Mouse (Mus musculus): ENCODE results near the gene Trp53i13. TPM values are rescaled to one million over a fixed set of nuclear protein-coding genes. Genes with fewer than 3 reads are reported as not detected.

Trp53i13 gene
- total RNA-seq, 1 experiment = 18.4 TPM

DNA sequence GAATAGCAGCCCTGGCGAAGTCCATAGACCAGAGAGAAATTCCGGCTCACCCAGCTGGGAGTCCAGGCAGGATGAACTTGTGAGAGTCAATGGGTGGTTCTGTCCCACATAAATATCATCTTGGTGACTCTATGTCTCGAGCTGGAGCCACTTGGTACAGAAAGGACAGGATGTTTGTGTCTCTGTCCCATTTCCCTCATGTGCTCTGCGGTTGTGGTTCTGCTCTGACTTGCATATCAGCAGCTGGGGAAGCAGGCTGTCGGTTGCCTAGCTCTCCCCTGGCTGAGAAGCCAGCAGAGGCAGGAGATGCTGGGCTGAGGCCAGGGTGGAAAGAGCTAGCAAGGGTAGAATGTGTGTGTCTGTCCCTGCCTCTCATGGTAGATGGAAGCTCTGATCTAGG lies 3.3 kb upstream of the Trp53i13 start, which contains the start of gene Gm10392:
Gene Gm10392 (minus strand): TSS at position 156 of the 400 bp plus-strand sequence.
- no peak for TF ChIP-seq ZNF384 (IDR thresholded peaks at IDR 0.05; ENCODE audit: low read depth, low read length)
- TF ChIP-seq MAFK (IDR thresholded peaks at IDR 0.05; ENCODE audit: insufficient read depth, low read depth, low read length) = no peak
- TF ChIP-seq CHD2 (IDR thresholded peaks at IDR 0.05; ENCODE audit: low read depth, low read length) = no peak
- TF ChIP-seq ZC3H11A (IDR thresholded peaks at IDR 0.05; ENCODE audit: borderline replicate concordance, low read depth, low read length) = no peak
- TF ChIP-seq HCFC1 (IDR thresholded peaks at IDR 0.05; ENCODE audit: borderline replicate concordance, insufficient read depth, low read length) = no peak
- in situ Hi-C loops (cut with MboI; ENCODE audit: low sequenced_read_pairs in 2 of 2, unreplicated experiment in 2 of 2) = no loop called here
- Histone ChIP-seq H3K27ac (ENCODE audit: insufficient read depth, low read depth, low read length, poor library complexity, severe bottlenecking) (no peak within 1 kb of the TSS), H3K4me3 (ENCODE audit: insufficient read depth in 1 of 2, low read depth in 1 of 2, low read length in 2 of 2, poor library complexity in 1 of 2, severe bottlenecking in 1 of 2) (no peak within 1 kb of the TSS), H3K9me3 (ENCODE audit: control insufficient read depth, insufficient read depth, low read depth, low read length) (no peaks in the 10 kb centered on the region), H3K4me1 (ENCODE audit: control insufficient read depth in 2 of 2, insufficient read depth in 2 of 2, low read length in 2 of 2, poor library complexity in 1 of 2) (peaks cover 0 to 6% of the 10 kb centered on the region in 2 experiments; a peak in 2 of 4 replicates), H3K36me3 (ENCODE audit: control insufficient read depth, insufficient read depth, low read length, poor library complexity, severe bottlenecking) (no peaks in the 10 kb centered on the region), H3K9ac (ENCODE audit: insufficient read depth, low read depth, low read length, poor library complexity, severe bottlenecking) (no peak within 1 kb of the TSS)
- DNase-seq (ENCODE audit: low read depth, low spot score) = no peak

DNA sequence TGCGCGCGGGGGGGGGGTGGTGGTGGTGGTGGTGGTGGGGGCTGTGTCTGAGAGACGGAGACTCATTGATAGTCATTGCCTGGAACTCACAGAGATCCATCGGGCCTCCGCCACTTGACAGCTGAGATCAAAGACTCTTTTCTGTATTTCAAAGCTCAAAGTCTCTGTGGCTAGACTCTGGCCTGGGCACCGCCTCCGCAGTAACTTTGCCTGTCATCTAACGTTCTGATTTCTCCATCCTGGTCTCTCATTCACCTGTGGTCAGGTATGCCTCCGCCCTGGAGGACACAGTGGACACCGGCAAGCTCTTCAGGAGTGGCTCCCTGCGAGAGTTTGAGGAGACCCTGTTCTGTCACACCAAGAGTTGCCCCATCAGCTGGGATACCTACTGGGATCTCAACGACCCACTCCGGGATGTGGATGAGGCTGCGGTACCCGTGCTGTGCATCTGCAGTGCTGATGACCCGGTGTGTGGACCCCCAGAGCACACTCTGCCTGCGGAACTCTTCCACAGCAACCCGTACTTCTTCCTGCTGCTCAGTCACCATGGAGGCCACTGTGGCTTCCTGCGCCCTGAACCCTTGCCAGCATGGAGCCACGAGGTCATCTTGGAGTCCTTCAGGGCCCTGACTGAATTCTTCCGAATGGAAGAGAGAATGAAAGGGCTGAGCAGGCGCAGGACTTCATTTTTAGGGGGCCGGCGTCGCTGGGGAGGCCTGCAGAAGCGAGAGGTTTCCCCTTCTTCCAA lies 2.4 kb upstream of the Trp53i13 start:
- no peak for DNase-seq (ENCODE audit: low read depth, low spot score)

DNA sequence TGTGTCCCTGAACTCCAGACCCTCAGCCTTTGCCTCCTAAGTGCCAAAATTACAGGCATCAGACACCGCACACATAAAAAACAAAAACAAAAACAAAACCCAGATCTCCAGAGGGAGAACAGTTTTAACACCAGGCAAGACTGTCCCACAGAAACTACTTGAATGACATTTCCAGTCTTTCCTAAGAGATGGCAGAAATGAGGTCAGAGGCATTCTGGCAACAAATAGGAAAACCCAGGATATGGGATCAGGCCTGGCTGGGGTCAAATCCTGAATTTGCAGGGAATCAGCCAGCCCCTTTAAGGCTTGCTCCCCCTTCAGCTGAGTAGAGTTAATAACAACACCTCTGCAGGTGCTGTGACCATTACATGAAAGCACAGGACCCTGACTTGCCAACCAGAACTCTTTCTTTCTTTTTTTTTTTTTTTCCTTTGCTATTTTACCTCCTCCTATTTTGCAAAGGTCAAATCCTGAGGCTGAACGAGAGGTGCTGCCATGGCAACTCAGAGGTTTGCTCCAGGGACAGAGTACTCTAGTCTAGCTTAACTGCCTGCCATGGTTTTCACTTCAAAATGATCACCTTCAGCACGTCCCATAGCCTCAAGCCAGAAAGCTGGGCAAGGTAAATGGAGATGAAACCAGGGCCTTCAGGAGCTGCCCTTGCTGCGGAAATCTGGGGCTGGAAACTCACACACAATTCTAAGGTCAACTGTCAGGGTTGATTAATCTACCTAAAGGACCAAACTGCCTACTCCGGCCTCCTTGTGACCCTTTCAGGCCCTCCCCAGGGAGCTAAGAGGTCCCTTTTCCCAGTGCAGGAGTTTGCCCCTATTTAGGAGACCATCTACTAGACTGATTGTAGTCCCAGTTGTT lies 1.0 kb upstream of the Trp53i13 start:
- no peaks in the 10 kb centered on the region for H3K36me3 ChIP-seq (ENCODE audit: control insufficient read depth, insufficient read depth, low read length, poor library complexity, severe bottlenecking)
- H3K4me1 ChIP-seq (ENCODE audit: control insufficient read depth in 2 of 2, insufficient read depth in 2 of 2, low read length in 2 of 2, poor library complexity in 1 of 2) = peaks cover 2 to 10% of the 10 kb centered on the region in 2 experiments
- no peak for TF ChIP-seq CHD2 (IDR thresholded peaks at IDR 0.05; ENCODE audit: low read depth, low read length)
- no peak for TF ChIP-seq HCFC1 (IDR thresholded peaks at IDR 0.05; ENCODE audit: borderline replicate concordance, insufficient read depth, low read length)
- no peak for TF ChIP-seq MAFK (IDR thresholded peaks at IDR 0.05; ENCODE audit: insufficient read depth, low read depth, low read length)
- no peak for TF ChIP-seq ZC3H11A (IDR thresholded peaks at IDR 0.05; ENCODE audit: borderline replicate concordance, low read depth, low read length)
- no peak for TF ChIP-seq ZNF384 (IDR thresholded peaks at IDR 0.05; ENCODE audit: low read depth, low read length)
- no peak for DNase-seq (ENCODE audit: low read depth, low spot score)
- no peak overlapping the region for H3K4me3 ChIP-seq (ENCODE audit: insufficient read depth in 1 of 2, low read depth in 1 of 2, low read length in 2 of 2, poor library complexity in 1 of 2, severe bottlenecking in 1 of 2)
- in situ Hi-C loops (cut with MboI; ENCODE audit: low sequenced_read_pairs in 2 of 2, unreplicated experiment in 2 of 2) = no loop called here
- no peak overlapping the region for H3K27ac ChIP-seq (ENCODE audit: insufficient read depth, low read depth, low read length, poor library complexity, severe bottlenecking)
- no peaks in the 10 kb centered on the region for H3K9me3 ChIP-seq (ENCODE audit: control insufficient read depth, insufficient read depth, low read depth, low read length)
- no peak overlapping the region for H3K9ac ChIP-seq (ENCODE audit: insufficient read depth, low read depth, low read length, poor library complexity, severe bottlenecking)

More for the DNA sequence above, 2.4 kb upstream of the Trp53i13 start:
- Histone ChIP-seq H3K4me3 (ENCODE audit: insufficient read depth in 1 of 2, low read depth in 1 of 2, low read length in 2 of 2, poor library complexity in 1 of 2, severe bottlenecking in 1 of 2) (no peak overlapping the region), H3K27ac (ENCODE audit: insufficient read depth, low read depth, low read length, poor library complexity, severe bottlenecking) (no peak overlapping the region), H3K4me1 (ENCODE audit: control insufficient read depth in 2 of 2, insufficient read depth in 2 of 2, low read length in 2 of 2, poor library complexity in 1 of 2) (peaks cover 2 to 6% of the 10 kb centered on the region in 2 experiments; a peak in 3 of 4 replicates), H3K36me3 (ENCODE audit: control insufficient read depth, insufficient read depth, low read length, poor library complexity, severe bottlenecking) (no peaks in the 10 kb centered on the region), H3K9ac (ENCODE audit: insufficient read depth, low read depth, low read length, poor library complexity, severe bottlenecking) (no peak overlapping the region), H3K9me3 (ENCODE audit: control insufficient read depth, insufficient read depth, low read depth, low read length) (no peaks in the 10 kb centered on the region)
- TF ChIP-seq HCFC1 (IDR thresholded peaks at IDR 0.05; ENCODE audit: borderline replicate concordance, insufficient read depth, low read length) (no peak), MAFK (IDR thresholded peaks at IDR 0.05; ENCODE audit: insufficient read depth, low read depth, low read length) (no peak), ZNF384 (IDR thresholded peaks at IDR 0.05; ENCODE audit: low read depth, low read length) (no peak), ZC3H11A (IDR thresholded peaks at IDR 0.05; ENCODE audit: borderline replicate concordance, low read depth, low read length) (no peak), CHD2 (IDR thresholded peaks at IDR 0.05; ENCODE audit: low read depth, low read length) (no peak)
- in situ Hi-C loops (cut with MboI; ENCODE audit: low sequenced_read_pairs in 2 of 2, unreplicated experiment in 2 of 2) = no loop called here

DNA sequence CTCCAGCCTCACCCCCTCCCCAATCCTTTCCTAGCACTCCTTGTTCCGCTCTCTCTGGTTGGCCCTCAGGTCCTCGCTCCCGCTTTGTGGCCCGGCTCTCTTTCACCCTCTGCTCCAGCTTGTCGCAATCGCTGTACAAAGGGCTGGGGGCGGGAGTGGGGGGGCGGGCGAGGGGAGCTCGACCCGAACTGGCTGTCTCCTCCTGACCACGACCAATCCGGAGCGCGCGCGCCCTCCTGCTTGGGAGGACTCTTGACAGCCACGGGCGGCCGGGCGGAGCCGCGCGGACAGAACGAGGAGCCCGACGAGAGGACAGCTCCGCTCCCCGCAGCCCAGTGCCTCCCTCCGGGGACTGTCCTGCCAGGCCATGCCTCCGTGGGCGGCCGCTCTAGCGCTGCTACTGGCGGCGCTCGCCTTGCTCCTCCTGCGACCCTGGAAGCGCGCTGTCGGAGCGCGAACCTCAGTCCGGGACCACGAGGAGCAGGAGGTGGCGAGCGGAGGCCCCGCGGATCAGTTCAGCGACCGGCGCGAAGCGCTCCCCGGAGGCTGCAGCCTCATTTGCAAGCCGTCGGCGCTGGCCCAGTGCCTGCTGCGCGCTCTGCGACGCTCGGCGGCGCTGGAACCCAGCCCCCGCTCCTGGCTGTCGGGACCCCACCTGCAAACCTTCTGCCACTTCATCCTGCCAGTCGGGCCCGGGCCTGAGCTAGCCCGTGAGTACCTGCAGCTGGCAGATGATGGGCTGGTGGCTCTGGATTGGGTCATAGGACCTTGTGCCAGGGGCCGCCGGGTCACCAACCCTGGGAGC lies 746 bp downstream of the Trp53i13 start, which contains the start of gene Abhd15:
Gene Abhd15 (plus strand): TSS at position 290 of the 805 bp plus-strand sequence.
- peak within 1 kb of the TSS; percentile 34 for H3K9ac ChIP-seq (ENCODE audit: insufficient read depth, low read depth, low read length, poor library complexity, severe bottlenecking)
- H3K27ac ChIP-seq (ENCODE audit: insufficient read depth, low read depth, low read length, poor library complexity, severe bottlenecking) = no peak within 1 kb of the TSS
- peak within 1 kb of the TSS; percentile 66 to 69 for H3K4me3 ChIP-seq (ENCODE audit: insufficient read depth in 1 of 2, low read depth in 1 of 2, low read length in 2 of 2, poor library complexity in 1 of 2, severe bottlenecking in 1 of 2)
- peaks cover 2 to 10% of the 10 kb centered on the region in 2 experiments for H3K4me1 ChIP-seq (ENCODE audit: control insufficient read depth in 2 of 2, insufficient read depth in 2 of 2, low read length in 2 of 2, poor library complexity in 1 of 2)
- H3K9me3 ChIP-seq (ENCODE audit: control insufficient read depth, insufficient read depth, low read depth, low read length) = no peaks in the 10 kb centered on the region
- H3K36me3 ChIP-seq (ENCODE audit: control insufficient read depth, insufficient read depth, low read length, poor library complexity, severe bottlenecking) = no peaks in the 10 kb centered on the region
- in situ Hi-C loops (cut with MboI; ENCODE audit: low sequenced_read_pairs in 2 of 2, unreplicated experiment in 2 of 2) = no loop called here
- TF ChIP-seq MAFK (IDR thresholded peaks at IDR 0.05; ENCODE audit: insufficient read depth, low read depth, low read length) (no peak), ZNF384 (IDR thresholded peaks at IDR 0.05; ENCODE audit: low read depth, low read length) (no peak), CHD2 (IDR thresholded peaks at IDR 0.05; ENCODE audit: low read depth, low read length) (no peak), HCFC1 (IDR thresholded peaks at IDR 0.05; ENCODE audit: borderline replicate concordance, insufficient read depth, low read length) (no peak), ZC3H11A (IDR thresholded peaks at IDR 0.05; ENCODE audit: borderline replicate concordance, low read depth, low read length) (no peak)
- DNase-seq (ENCODE audit: low read depth, low spot score) = no peak
